Mouse (Mus musculus): ENCODE measurements around the gene Rarres2.
"Not testable (repeated sequence)": the region's sequence is repeated elsewhere in the genome, so short reads cannot be mapped to it uniquely, and the experiment has no call there.

The Rarres2 gene

DNA sequence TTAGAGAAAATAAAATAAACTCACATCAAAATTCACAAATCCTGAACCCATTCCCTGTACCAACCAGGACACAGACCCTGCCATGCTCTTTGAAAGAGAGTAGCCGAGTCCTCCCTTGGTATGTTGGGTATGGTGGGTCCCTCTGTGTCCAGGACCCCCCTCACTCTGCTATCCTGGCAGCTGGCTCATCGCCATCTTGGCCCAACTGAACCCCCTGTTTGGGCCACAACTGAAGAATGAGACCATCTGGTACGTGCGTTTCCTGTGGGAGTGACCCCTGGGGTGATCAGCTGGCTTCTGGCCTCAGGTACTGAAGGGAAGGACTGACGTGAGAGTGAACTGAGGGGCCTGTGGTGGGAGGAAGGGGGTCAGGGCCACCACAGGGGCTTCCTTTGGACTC, 32.7 kb downstream of the Rarres2 start:
- peak; percentile 37 for DNase-seq

DNA sequence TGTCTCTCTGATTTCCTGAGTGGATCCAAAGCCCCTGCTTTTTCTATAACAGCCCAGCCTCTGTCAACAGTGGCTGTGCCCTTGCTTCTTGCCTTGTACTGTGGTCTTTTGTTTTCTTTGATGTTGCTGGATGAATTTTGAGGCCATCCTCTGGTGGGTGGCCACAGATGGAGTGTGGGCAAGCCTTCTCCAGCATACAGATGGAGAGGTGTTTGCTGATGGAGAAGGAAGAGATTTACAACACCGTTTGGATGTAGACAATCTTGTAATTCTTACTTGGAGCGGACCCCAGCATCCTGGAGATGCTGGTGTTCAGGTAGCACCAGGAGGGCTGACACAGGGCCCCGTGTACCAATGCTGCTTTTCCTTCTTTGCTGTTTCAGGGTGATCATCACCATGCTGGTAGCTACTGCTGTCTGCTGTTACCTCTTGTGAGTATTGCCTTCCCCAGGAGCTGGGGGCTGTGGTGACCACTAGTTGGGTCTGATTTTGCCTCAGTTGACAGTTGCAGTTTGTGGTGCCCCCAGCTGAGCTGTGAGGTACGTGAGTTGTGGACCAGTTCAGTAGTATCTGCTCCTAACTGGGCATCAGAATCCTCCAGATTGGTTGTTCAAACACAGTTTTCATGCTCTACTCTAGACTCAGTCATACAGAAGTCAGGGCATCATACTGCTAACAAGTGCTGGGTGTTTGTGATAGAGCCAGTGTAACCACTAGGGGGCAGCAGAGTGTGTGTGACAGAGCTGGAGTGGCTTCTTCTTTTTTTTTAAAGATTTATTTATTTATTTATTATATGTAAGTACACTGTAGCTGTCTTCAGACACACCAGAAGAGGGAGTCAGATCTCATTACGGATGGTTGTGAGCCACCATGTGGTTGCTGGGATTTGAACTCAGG, 33.5 kb downstream of the Rarres2 start:
- peak; percentile 78 for DNase-seq

DNA sequence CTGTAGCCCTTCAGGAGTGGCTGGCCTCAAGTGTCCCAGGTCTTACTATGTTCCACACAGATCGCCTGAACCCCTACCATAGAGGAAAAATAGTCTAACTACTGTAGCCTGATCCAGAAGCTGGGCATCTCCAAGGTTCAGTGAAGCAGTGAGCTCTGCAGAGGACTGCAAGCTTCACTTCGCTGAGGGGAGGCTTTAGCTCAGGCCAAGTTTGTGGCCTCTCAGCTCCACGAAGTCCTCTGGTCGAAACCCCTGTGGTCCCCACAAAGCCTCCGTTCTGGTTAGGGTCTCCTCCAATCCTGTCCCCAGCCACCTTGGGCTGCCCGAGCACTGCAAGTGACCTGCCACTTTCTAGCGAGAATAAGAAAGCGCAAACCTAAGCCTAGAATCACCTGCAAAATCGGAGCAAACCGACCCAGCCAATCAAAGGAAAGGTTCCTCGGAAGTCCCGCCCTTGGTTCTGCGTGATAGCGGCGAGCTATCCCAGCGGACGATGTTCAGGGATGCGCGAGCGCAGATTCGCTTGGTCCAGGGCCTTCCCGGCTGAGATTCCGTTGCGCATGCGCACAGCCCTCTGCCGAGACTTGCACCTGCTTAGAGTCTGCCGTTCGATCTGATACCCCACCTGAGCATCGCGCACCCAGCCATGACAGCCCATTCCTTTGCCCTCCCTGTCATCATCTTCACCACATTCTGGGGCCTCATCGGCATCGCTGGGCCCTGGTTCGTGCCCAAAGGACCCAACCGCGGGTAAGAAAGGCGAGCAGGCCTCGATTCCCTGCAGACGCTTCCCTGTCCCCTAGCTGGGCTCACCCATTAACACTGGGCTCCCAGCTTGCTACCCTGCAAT, 35.3 kb downstream of the Rarres2 start, which contains the start of gene Atp6v0e2:
Gene Atp6v0e2, plus strand, starts transcription at position 511 of the 850 bp plus-strand sequence.
- peak; percentile 94 for DNase-seq

DNA sequence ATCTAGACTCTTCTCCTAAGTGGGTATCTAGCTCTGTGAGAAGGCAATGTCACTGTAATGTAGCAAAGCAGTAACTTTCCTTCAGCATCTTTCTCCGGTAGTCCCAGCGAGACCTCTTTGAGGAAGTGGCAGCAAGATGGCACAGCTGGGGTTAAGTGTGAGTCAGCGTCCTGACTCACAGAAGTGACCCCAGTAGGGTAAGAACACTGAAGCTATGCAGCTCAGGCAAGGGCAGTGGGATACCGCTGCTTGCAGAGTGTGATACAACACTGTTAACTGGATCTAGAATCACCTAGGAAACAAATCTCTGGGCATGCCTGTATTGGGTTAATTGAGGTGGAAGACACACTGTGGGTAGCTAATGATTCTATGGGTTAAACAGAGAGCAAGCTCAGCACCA, 36.5 kb downstream of the Rarres2 start:
- no peak for DNase-seq

DNA sequence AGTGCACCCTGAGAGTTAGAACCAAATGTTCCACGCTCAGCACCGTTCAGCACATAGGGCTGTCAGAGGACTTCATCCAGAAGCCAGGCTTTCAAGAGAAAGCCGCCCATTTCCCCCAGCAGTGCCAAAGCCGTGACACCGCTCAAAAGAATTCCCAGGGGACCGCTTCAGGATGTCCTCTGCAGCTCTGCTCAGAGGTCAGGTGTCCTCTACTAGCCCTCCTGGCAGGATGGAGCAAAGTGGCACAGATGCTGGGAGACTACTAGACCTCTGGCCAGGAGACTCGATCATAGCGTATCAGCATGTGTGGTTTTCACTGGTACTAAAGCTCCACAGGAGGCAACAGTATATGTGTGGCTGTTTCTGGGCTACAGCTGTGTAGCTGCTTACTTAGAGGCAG, 37.7 kb downstream of the Rarres2 start:
- DNase-seq, result no peak

DNA sequence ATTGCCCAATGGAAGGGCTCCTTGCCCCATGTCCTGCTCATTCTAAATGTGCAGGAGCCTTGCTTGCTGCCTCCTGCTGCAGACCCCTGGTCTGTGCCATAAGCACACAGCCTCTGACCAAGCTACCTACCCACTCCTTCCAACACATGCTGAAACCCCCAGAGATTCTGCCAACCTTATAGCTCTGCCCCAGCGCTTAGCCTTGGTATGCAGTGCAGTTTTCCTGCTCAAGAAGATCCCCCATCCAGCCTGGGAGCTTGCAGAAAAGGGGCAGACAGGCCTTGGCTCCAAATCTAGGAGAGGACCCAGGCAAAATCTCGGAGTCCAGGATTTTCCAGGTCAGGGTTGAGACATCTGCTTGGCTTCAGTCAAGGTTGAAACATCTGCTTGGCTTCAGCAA, 39.1 kb downstream of the Rarres2 start:
- no peak for DNase-seq

- DNase-seq, result no peak
Observed at GRCm38 (mm10) chr6:48530862-48531261, 41.7 kb downstream of the Rarres2 start.

GRCm38 (mm10) chr6:48529871-48530440, 42.6 kb downstream of the Rarres2 start:
- no peak for DNase-seq

DNA sequence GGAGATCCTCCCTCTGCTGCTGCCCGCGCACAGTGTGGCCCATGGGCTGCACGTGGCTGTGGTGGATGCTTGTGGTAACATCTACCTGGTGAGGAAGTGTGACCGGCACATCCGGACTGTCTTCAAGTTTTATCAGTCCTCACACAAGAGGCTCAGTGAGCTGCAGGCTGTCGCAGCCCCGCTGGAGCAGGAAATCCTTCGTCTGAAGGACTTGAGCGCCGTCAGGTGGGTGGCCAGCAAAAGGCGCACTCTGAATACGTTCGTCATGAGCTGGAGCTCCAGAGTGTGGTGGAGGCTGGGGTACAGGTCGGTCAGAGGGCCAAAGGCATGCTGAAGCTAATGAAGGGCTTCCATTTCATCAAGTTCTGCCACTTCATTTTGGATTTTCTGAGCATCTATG, 43.3 kb downstream of the Rarres2 start:
- DNase-seq, result no peak

GRCm38 (mm10) chr6:48527901-48528300, 44.7 kb downstream of the Rarres2 start:
- no peak for DNase-seq

DNA sequence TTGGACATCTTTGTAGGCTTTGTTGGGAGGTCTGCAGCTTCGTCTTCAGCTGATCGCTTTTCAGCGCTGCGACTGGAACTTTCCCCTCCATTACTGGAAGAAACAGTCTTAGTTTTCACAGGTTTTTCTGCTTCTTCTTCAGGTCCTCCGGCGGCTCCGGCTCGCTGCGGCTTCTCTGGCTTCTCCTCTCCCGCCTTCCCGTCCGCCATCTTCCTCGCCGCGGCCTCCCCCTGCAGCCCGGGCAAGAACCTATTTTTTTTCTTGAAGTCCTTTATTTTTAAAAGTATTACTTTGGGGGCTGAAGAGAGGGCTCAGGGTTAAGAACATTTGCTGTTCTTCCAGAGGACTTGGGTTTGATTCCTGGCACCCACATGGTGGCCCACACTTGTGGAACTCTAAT, 47.7 kb downstream of the Rarres2 start:
- DNase-seq, result not testable (repeated sequence)
